In genomic region chr14:48421476-48421875, GRCm38 (mm10) we compare ENCODE assay signal across 9 mouse cellular contexts. TPM values are rescaled to one million over a fixed set of nuclear protein-coding genes. Genes with fewer than 3 reads are reported as not detected.
DNase-seq lines count a peak whose midpoint lies in the region; ATAC-seq lines count a peak whose summit lies in the region.
"Had no signal": no experiment of that assay in that cellular context is flagged by ENCODE, and none has a peak within 500 bp of the region (broad histone marks: within the 10 kb centered on the region; RNA-seq: fewer than 3 reads in every experiment).

No protein-coding gene starts in this region.

- 20% methylated on average over 6 of the region's 6 CpGs for WGBS in hindbrain, embryonic 13.5 days
- WGBS in hindbrain, embryonic 14.5 days, result 12% methylated on average over 6 of the region's 6 CpGs
- WGBS in limb, embryonic 15.5 days, result 17% methylated on average over 6 of the region's 6 CpGs

- H3K27ac ChIP-seq in hindbrain, embryonic 13.5 days, result no peak overlapping the region
- no peak overlapping the region for H3K27ac ChIP-seq in hindbrain, embryonic 14.5 days
- no peak overlapping the region for H3K27ac ChIP-seq in limb, embryonic 15.5 days

- no peaks in the 10 kb centered on the region for H3K27me3 ChIP-seq in hindbrain, embryonic 13.5 days
- H3K27me3 ChIP-seq in hindbrain, embryonic 14.5 days (ENCODE audit: control insufficient read depth, insufficient read depth, low read length), result no peaks in the 10 kb centered on the region
- H3K27me3 ChIP-seq in limb, embryonic 15.5 days, result 0 out of 2 replicates have a peak, but pooled peaks cover 3% of the 10 kb centered on the region

- H3K36me3 ChIP-seq in hindbrain, embryonic 13.5 days, result no peaks in the 10 kb centered on the region
- H3K36me3 ChIP-seq in hindbrain, embryonic 14.5 days (replicated peaks; ENCODE audit: control insufficient read depth, insufficient read depth), result no peaks in the 10 kb centered on the region
- H3K36me3 ChIP-seq in limb, embryonic 15.5 days, result no peaks in the 10 kb centered on the region

- no peak for ATAC-seq in hindbrain, embryonic 13.5 days (ENCODE audit: low FRiP score)
- no peak for ATAC-seq in hindbrain, embryonic 14.5 days (ENCODE audit: low FRiP score)
- ATAC-seq in limb, embryonic 15.5 days (ENCODE audit: insufficient number of reproducible peaks, low FRiP score, low TSS enrichment, low read depth), result no peak

- no peak overlapping the region for H3K9ac ChIP-seq in hindbrain, embryonic 13.5 days
- no peak overlapping the region for H3K9ac ChIP-seq in hindbrain, embryonic 14.5 days
- H3K9ac ChIP-seq in limb, embryonic 15.5 days, result no peak overlapping the region

- H3K4me1 ChIP-seq in hindbrain, embryonic 13.5 days (replicated peaks), result peaks cover 10% of the 10 kb centered on the region; the same call in 1 of the 2 replicates
- H3K4me1 ChIP-seq in hindbrain, embryonic 14.5 days (replicated peaks; ENCODE audit: control insufficient read depth, insufficient read depth, low read length), result peaks cover 4% of the 10 kb centered on the region; the same call in 1 of the 2 replicates
- 0 out of 2 replicates have a peak, but pooled peaks cover 5% of the 10 kb centered on the region for H3K4me1 ChIP-seq in limb, embryonic 15.5 days

- H3K9me3 ChIP-seq in hindbrain, embryonic 13.5 days, result no peaks in the 10 kb centered on the region
- H3K9me3 ChIP-seq in hindbrain, embryonic 14.5 days (ENCODE audit: control insufficient read depth, low read length), result no peaks in the 10 kb centered on the region
- H3K9me3 ChIP-seq in limb, embryonic 15.5 days, result no peaks in the 10 kb centered on the region

- peak overlapping the region; percentile 3; the same call in 1 of the 2 replicates for H3K4me2 ChIP-seq in hindbrain, embryonic 13.5 days
- H3K4me2 ChIP-seq in hindbrain, embryonic 14.5 days (replicated peaks), result no peak overlapping the region
- 0 out of 2 replicates have a peak overlapping the region, but pooled peaks have one; percentile 3 for H3K4me2 ChIP-seq in limb, embryonic 15.5 days

- H3K4me3 ChIP-seq in hindbrain, embryonic 13.5 days, result no peak overlapping the region
- no peak overlapping the region for H3K4me3 ChIP-seq in hindbrain, embryonic 14.5 days (replicated peaks; ENCODE audit: low read length)
- H3K4me3 ChIP-seq in limb, embryonic 15.5 days, result no peak overlapping the region

- DNase-seq in hindbrain, embryonic 14.5 days (ENCODE audit: low spot score), result no peak
- DNase-seq in thymus, adult 18-20 months, result peak; percentile 17 to 18
- DNase-seq in thymus, postnatal 0 days (ENCODE audit: low spot score), result no peak
- no peak for DNase-seq in spleen, postnatal 36 days (ENCODE audit: low spot score in 2 of 2)
- DNase-seq in adrenal gland, adult 18-20 months (ENCODE audit: low spot score in 2 of 2), result no peak
- DNase-seq in gastrocnemius, postnatal 10 days, result no peak
- DNase-seq: cerebellum, adult 11 months had no signal

RNA-seq across cellular contexts. Expression of gene Tmem260, which starts 24.4 kb away (rescaled TPM):
- polyA plus RNA-seq in hindbrain, embryonic 13.5 days (2015; fragmentation: Nextera tagmentation; extraction: Ambion mirVana), result 19.6 and 20.4 TPM in 2 replicates
- 20.4 TPM in 2 replicates for polyA plus RNA-seq in hindbrain, embryonic 14.5 days (2014; fragmentation: Nextera tagmentation; extraction: Ambion mirVana)
- 20.7 and 23.0 TPM in 2 replicates for polyA plus RNA-seq in thymus, postnatal 0 days (2015; fragmentation: Nextera tagmentation; extraction: Ambion mirVana)
- polyA plus RNA-seq in limb, embryonic 15.5 days (2015; fragmentation: Nextera tagmentation; extraction: Ambion mirVana), result 20.3 and 23.3 TPM in 2 replicates
- total RNA-seq in adrenal gland, adult 18-20 months (2021), result 10 to 100 TPM; 26.8 to 31.5 TPM
- 10 to 100 TPM in 1 of 2 experiments, 1 to 10 TPM in 1; 9.4 to 12.9 TPM for total RNA-seq in gastrocnemius, postnatal 10 days (2021)

Comparison
In these comparisons a context has a peak if more than half of its experiments do, and no peak if none do; other contexts are left out.
1. DNase-seq: peak in thymus, adult 18-20 months (2 of 2); none in hindbrain, embryonic 14.5 days (single experiment), thymus, postnatal 0 days (single experiment), spleen, postnatal 36 days (0 of 2), adrenal gland, adult 18-20 months (0 of 2) and gastrocnemius, postnatal 10 days (single experiment).